Mouse (Mus musculus): ENCODE measurements around the gene Noa1.

DNA sequence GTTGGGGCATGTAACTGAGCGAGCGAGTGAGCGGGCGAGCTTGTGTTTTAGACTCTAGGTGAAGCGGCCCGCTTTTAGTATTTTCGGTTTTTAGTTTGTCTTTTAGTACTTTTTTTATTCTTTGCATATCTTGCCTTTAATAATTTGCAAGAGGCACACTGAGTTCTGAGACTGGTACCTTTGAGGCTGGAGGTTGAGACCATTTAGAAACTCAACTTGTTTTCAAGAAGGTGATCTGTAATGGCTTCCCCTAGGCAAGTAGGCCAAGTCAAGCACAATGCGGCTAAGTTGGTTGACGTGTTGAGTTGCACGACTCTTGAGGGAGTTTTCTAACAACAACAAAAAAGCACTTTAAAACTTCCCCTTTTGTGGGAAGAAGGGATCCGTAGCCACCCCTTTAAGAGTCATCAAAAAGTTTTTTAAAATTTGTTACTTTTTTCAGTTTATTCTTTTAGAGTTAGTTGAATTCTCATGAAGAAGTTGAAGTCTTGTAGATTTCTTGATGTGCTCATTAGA lies 42.9 kb downstream of the Noa1 start:
- no peak for TF ChIP-seq CTCF (IDR thresholded peaks at IDR 0.05; ENCODE audit: low read depth, low read length)
- TF ChIP-seq TAL1 (conservative IDR thresholded peaks at IDR 0.05; ENCODE audit: low read depth, low read length) = no peak

Measured in G1E (cell line).